Mouse (Mus musculus): ENCODE measurements around the gene Ly75. TPM values are rescaled to one million over a fixed set of nuclear protein-coding genes. Genes with fewer than 3 reads are reported as not detected.
A peak's percentile ranks its signal among the peaks of the same experiment; 100 is the strongest.

Ly75 gene
- total RNA-seq, 2 experiments from 2014 or later, result 4.4 to 6.0 TPM

DNA sequence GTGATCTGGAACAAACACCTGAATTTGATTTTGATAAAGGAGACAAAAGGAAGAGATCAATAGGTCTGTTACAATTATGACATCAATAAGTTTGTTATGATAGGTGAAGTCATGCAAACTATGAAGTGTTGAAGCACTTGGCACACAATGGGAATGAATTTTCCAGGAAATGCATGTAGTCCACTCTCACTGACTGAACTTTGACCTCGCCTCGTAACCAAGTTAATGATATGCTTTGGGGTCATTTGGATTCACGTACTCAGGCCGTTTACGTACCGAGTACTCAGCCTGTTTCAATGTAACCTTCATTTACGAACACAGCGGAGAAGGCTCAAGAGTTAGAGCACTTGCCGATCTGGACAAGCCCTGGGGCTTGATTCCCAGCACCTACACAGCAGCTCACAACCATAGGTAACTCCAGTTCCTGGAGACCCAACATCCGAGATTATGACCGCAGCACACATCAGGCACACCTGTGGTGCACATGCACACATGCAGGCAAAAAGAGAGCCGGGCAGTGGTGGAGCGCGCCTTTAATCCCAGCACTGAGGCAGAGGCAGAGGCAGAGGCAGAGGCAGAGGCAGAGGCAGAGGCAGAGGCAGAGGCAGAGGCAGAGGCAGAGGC is 113.1 kb downstream of the Ly75 start:
- intact Hi-C loops (cut with DNase I), result no loop called here
- DNase-seq (ENCODE audit: low spot score in 2 of 2), result no peak

DNA sequence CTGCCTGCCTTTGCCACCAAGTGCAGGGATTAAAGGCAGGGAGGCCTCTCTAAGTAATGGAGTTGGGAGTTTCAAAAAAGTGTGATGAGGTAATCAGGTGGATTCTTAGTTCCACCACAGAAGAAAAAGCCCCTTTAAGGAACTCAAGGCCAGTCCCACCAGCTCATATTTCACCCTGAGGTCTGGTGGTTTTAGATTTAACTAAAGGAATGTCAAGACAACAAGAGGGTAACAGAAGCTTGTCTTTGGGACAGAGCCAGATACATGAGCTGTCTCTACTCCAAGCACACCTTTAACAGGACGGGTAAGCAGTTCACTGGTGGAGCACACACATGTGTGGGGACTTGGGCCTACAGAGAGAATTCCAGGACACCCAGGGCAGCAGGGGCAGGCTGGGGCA is 115.5 kb downstream of the Ly75 start:
- intact Hi-C loops (cut with DNase I), result no loop called here
- no peak for DNase-seq (ENCODE audit: low spot score in 2 of 2)

DNA sequence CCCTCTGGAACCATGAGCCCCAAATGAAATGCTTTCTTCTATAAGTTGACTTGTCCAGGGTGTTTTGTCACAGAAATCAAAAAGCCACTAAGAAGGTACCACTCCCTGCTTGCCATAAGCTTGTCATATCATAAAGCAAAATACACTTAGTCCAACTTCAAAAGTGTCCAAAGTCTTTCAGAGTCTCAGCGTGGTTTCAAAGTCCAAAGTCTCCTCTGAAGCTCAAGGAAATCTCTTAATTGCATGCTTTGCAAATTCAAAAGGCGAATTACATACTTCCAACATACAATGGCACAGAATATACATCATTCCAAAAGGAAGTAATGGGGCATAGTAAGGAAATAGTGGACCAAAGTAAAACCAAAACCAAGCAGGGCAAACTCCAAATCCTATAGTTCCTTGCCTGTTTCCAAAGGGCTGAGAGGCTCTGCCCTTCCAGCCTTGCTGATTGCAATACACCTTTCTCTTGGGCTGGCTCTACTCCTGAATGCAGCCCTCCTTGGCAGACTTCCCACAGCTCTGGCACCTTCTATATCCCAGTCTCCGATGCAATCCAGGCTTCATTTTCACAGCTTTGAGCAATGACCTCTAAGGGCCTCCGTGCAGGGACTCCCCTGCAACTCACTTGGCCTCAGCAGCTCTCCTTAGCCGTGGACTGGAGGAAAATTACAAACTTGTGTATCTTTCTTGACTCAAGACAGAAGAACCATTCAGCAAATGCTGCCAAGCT is 122.3 kb downstream of the Ly75 start:
- no peak for DNase-seq (ENCODE audit: low spot score in 2 of 2)
- intact Hi-C loops (cut with DNase I), result no loop called here

- intact Hi-C loops (cut with DNase I), result no loop called here
- DNase-seq (ENCODE audit: low spot score in 2 of 2), result no peak
Observed at GRCm38 (mm10) chr2:60259186-60259585, 123.9 kb downstream of the Ly75 start.

- DNase-seq (ENCODE audit: low spot score in 2 of 2), result no peak
- intact Hi-C loops (cut with DNase I), result no loop called here
Observed at GRCm38 (mm10) chr2:60256751-60257150, 126.4 kb downstream of the Ly75 start.

- intact Hi-C loops (cut with DNase I), result no loop called here
- peak; percentile 24 to 26 for DNase-seq (ENCODE audit: low spot score in 2 of 2)
Observed at GRCm38 (mm10) chr2:60253506-60253905, 129.6 kb downstream of the Ly75 start.

GRCm38 (mm10) chr2:60252782-60253181 is 130.3 kb downstream of the Ly75 start:
- no peak for DNase-seq (ENCODE audit: low spot score in 2 of 2)
- intact Hi-C loops (cut with DNase I), result no loop called here

Other genes starting within 250 kb of the Ly75 start
- 10 to 100 TPM; 51.0 to 52.2 TPM for gene Baz2b, start 173.5 kb downstream of the Ly75 start, total RNA-seq (2021)
- gene March7, start 173.4 kb downstream of the Ly75 start, total RNA-seq (2021), result 10 to 100 TPM; 60.8 to 63.0 TPM
- gene Cd302, start 98.8 kb downstream of the Ly75 start, total RNA-seq (2021), result 10 to 100 TPM; 15.7 to 18.1 TPM
- under 1 TPM; 0.46 to 0.66 TPM for gene Pla2r1, start 170.0 kb upstream of the Ly75 start, total RNA-seq (2021)

Data from left cerebral cortex, postnatal 14 days (tissue).